Mouse (Mus musculus) olfactory bulb, adult 2 months (tissue): ENCODE measurements around the gene Reg4.

Experiments
- CTCF ChIP-seq: fragments of 200-500 bp; IDR thresholded peaks from 2 replicates; pipeline ENCODE4 v1.5.1; 2012; ENCODE audit warnings: low read depth, mild to moderate bottlenecking, low read length, moderate library complexity; ENCODE audit not compliant: insufficient read depth
- POLR2A ChIP-seq: fragments of 200-500 bp; IDR thresholded peaks from 2 replicates; pipeline ENCODE4 v1.6.1; 2012; ENCODE audit warnings: mild to moderate bottlenecking, low read depth, low read length, moderate library complexity; ENCODE audit not compliant: insufficient read depth

- TF ChIP-seq POLR2A (no peak), CTCF (no peak)
Measured at GRCm38 (mm10) chr3:98203282-98203681, 18.7 kb upstream of the Reg4 start.
